8 mouse cellular contexts compared by ENCODE assay signal in the genomic region with DNA sequence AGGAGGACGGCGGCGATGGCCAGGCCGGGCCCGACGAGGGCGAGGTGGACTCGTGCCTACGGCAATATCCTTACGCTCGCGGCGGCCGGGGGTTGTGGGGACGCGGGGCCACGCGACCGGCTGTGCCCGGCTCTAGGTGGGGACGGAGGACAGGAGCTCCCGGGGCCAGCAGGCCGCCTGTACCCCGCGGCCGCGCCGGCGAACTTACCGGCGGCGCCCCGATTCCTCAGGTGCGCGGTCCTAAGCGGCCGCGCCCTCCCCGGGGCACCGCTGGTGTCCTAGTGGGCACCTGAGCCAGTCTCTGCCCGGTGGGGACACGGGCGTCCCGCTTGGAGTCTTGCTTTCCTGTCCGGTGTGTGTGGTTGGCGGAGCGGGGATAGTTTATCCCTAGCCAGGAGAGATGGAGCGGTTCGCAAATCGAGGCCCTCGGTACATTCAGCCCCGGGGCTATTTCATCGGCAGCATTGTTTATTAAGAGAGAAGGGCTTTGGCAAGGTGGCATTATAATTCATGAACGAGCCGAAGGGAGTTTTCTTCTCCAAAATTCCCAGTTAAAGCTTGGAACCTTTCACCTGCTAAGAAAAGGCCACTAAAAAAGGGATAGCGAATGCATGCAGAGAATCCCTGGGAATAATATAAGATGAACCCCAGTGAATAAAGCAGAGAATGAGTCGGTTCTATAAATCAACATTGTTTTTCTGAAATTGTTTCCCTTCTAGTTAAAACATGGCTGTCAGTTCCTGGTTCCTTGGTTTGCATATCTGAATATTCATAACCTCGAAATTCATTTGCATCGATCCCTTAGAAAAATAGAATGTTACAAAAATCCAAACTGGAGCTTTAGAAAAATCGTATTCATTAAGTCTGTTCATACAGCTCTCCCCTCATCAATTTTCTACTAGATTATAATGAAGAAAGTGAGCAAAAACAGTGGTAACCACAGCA. TPM values are rescaled to one million over a fixed set of nuclear protein-coding genes. Genes with fewer than 3 reads are reported as not detected.
DNase-seq lines count a peak whose midpoint lies in the region; ATAC-seq lines count a peak whose summit lies in the region.
"Had no signal": no experiment of that assay in that cellular context is flagged by ENCODE, and none has a peak within 500 bp of the region (broad histone marks: within the 10 kb centered on the region; RNA-seq: fewer than 3 reads in every experiment).

No protein-coding gene starts in this region.

- no peaks in the 10 kb centered on the region for H3K36me3 ChIP-seq in neural tube, embryonic 11.5 days (ENCODE audit: control insufficient read depth, insufficient read depth, low read length)
- H3K36me3 ChIP-seq in erythroblast, embryonic 14.5 days (ENCODE audit: control insufficient read depth) = peaks cover 39% of the 10 kb centered on the region
- peaks cover 30% of the 10 kb centered on the region for H3K36me3 ChIP-seq in intestine, embryonic 14.5 days (ENCODE audit: control insufficient read depth, insufficient read depth, low read length)

- H3K9me3 ChIP-seq in neural tube, embryonic 11.5 days (ENCODE audit: control insufficient read depth, low read length) = no peaks in the 10 kb centered on the region
- H3K9me3 ChIP-seq in erythroblast, embryonic 14.5 days (ENCODE audit: control insufficient read depth, low read length) = no peaks in the 10 kb centered on the region
- H3K9me3 ChIP-seq in intestine, embryonic 14.5 days (ENCODE audit: control insufficient read depth, low read length) = no peaks in the 10 kb centered on the region

- no peaks in the 10 kb centered on the region for H3K27me3 ChIP-seq in neural tube, embryonic 11.5 days (ENCODE audit: control insufficient read depth, insufficient read depth, low read length)
- peaks cover 38% of the 10 kb centered on the region for H3K27me3 ChIP-seq in erythroblast, embryonic 14.5 days (ENCODE audit: control insufficient read depth)
- H3K27me3 ChIP-seq in intestine, embryonic 14.5 days (replicated peaks; ENCODE audit: control insufficient read depth, insufficient read depth, low read length) = peaks cover 13% of the 10 kb centered on the region; the same call in 1 of the 2 replicates

- peak overlapping the region; percentile 85 for H3K9ac ChIP-seq in neural tube, embryonic 11.5 days (ENCODE audit: low read length)
- peak overlapping the region; percentile 91 for H3K9ac ChIP-seq in intestine, embryonic 14.5 days (ENCODE audit: low read length)

- H3K4me2 ChIP-seq in neural tube, embryonic 11.5 days (ENCODE audit: low read depth) = peak overlapping the region; percentile 78
- peak overlapping the region; percentile 67 for H3K4me2 ChIP-seq in intestine, embryonic 14.5 days (ENCODE audit: low read length)

- H3K4me1 ChIP-seq in neural tube, embryonic 11.5 days (ENCODE audit: control insufficient read depth, insufficient read depth, low read length) = peaks cover 6% of the 10 kb centered on the region; the same call in 1 of the 2 replicates
- H3K4me1 ChIP-seq in erythroblast, embryonic 14.5 days (ENCODE audit: control insufficient read depth) = peaks cover 21% of the 10 kb centered on the region
- H3K4me1 ChIP-seq in intestine, embryonic 14.5 days (replicated peaks; ENCODE audit: control insufficient read depth, insufficient read depth, low read length) = 0 out of 2 replicates have a peak, but pooled peaks cover 5% of the 10 kb centered on the region

- peak; percentile 41 for DNase-seq in neural tube, embryonic 11.5 days (ENCODE audit: low spot score)
- no peak for DNase-seq in neural tube, embryonic 10.5 days (ENCODE audit: extremely low spot score, low spot score)
- DNase-seq in T-cell, adult 2 months (ENCODE audit: low spot score) = peak; percentile 2
- peak; percentile 77 for DNase-seq in intestine, embryonic 14.5 days (ENCODE audit: low spot score)
- DNase-seq in lung, postnatal 10 days = peak; percentile 26

- peak overlapping the region; percentile 78 for H3K27ac ChIP-seq in neural tube, embryonic 11.5 days (ENCODE audit: low read depth, low read length)
- H3K27ac ChIP-seq in intestine, embryonic 14.5 days (ENCODE audit: low read depth) = peak overlapping the region; percentile 79

- 1% methylated on average over 58 of the region's 60 CpGs for WGBS in neural tube, embryonic 11.5 days
- 1% methylated on average over 60 of the region's 60 CpGs for WGBS in intestine, embryonic 14.5 days

- ATAC-seq in neural tube, embryonic 11.5 days (ENCODE audit: insufficient read depth, low FRiP score, low TSS enrichment) = peak; percentile 67
- ATAC-seq in intestine, embryonic 14.5 days (replicated peaks; ENCODE audit: low FRiP score, low TSS enrichment, low read depth) = peak; percentile 68
- ATAC-seq in monocyte, adult 5-6 weeks (replicated peaks; ENCODE audit: insufficient number of reproducible peaks, low FRiP score, low TSS enrichment, poor library complexity, severe bottlenecking) = no peak

- H3K4me3 ChIP-seq in neural tube, embryonic 11.5 days (ENCODE audit: low read depth, low read length) = peak overlapping the region; percentile 93
- H3K4me3 ChIP-seq in erythroblast, embryonic 14.5 days (replicated peaks) = peak overlapping the region; percentile 94
- peak overlapping the region; percentile 96 for H3K4me3 ChIP-seq in intestine, embryonic 14.5 days (ENCODE audit: low read depth, low read length)

RNA-seq across cellular contexts. Expression of a gene that starts 0.7 kb away (rescaled TPM):
- polyA plus RNA-seq in neural tube, embryonic 11.5 days (2014; fragmentation: Nextera tagmentation; extraction: Ambion mirVana) = 297 and 303 TPM in 2 replicates
- polyA plus RNA-seq in erythroblast, embryonic 14.5 days (2012) = 16.9 and 23.0 TPM in 2 replicates
- 312 and 313 TPM in 2 replicates for polyA plus RNA-seq in intestine, embryonic 14.5 days (2014; fragmentation: Nextera tagmentation; extraction: Ambion mirVana)
- total RNA-seq in monocyte, adult 5-6 weeks (2017) = 321 to 382 TPM (median 369 TPM) in 3 replicates

RNA-seq across cellular contexts. Expression of a gene that starts 0.9 kb away (rescaled TPM):
- 31.8 and 34.8 TPM in 2 replicates for polyA plus RNA-seq in neural tube, embryonic 11.5 days (2014; fragmentation: Nextera tagmentation; extraction: Ambion mirVana)
- polyA plus RNA-seq in erythroblast, embryonic 14.5 days (2012) = 0.03 and 0.07 TPM in 2 replicates
- 50.9 and 54.4 TPM in 2 replicates for polyA plus RNA-seq in intestine, embryonic 14.5 days (2014; fragmentation: Nextera tagmentation; extraction: Ambion mirVana)
- total RNA-seq in monocyte, adult 5-6 weeks (2017) = 7.3 to 16.7 TPM (median 10.5 TPM) in 3 replicates

RNA-seq across cellular contexts. Expression of a gene that starts 16.7 kb away (rescaled TPM):
- polyA plus RNA-seq in neural tube, embryonic 11.5 days (2014; fragmentation: Nextera tagmentation; extraction: Ambion mirVana) = not detected in 2 replicates
- not detected in 2 replicates for polyA plus RNA-seq in erythroblast, embryonic 14.5 days (2012)
- 0.11 TPM in 1 of 2 replicates, not detected in the other for polyA plus RNA-seq in intestine, embryonic 14.5 days (2014; fragmentation: Nextera tagmentation; extraction: Ambion mirVana)
- not detected in 3 replicates for total RNA-seq in monocyte, adult 5-6 weeks (2017)
- polyA plus RNA-seq: gonadal fat pad, adult 2 months had no signal

RNA-seq across cellular contexts. Expression of a gene that starts 32.9 kb away (rescaled TPM):
- polyA plus RNA-seq in neural tube, embryonic 11.5 days (2014; fragmentation: Nextera tagmentation; extraction: Ambion mirVana) = 3.8 and 5.9 TPM in 2 replicates
- polyA plus RNA-seq in erythroblast, embryonic 14.5 days (2012) = 0.03 and 0.05 TPM in 2 replicates
- 6.1 and 7.2 TPM in 2 replicates for polyA plus RNA-seq in intestine, embryonic 14.5 days (2014; fragmentation: Nextera tagmentation; extraction: Ambion mirVana)
- 355 to 740 TPM (median 657 TPM) in 3 replicates for total RNA-seq in monocyte, adult 5-6 weeks (2017)

Comparison
In these comparisons a context has a peak if more than half of its experiments do, and no peak if none do; other contexts are left out.
1. RNA of a gene that starts 0.7 kb away (polyA plus RNA-seq): 312 to 313 TPM in intestine, embryonic 14.5 days and 297 to 303 TPM in neural tube, embryonic 11.5 days; 16.9 to 23.0 TPM in erythroblast, embryonic 14.5 days; every median in the first group is over 10 times any median in the second.
2. RNA of a gene that starts 0.9 kb away (polyA plus RNA-seq): 50.9 to 54.4 TPM in intestine, embryonic 14.5 days and 31.8 to 34.8 TPM in neural tube, embryonic 11.5 days; 0.03 to 0.07 TPM in erythroblast, embryonic 14.5 days; every median in the first group is over 10 times any median in the second.
3. Peak in every context shown above with its lines, with median percentiles within 50 percentile points of each other: H3K4me3 ChIP-seq.